Comparison of ENCODE assay signal across 25 mouse cellular contexts in the genomic region with DNA sequence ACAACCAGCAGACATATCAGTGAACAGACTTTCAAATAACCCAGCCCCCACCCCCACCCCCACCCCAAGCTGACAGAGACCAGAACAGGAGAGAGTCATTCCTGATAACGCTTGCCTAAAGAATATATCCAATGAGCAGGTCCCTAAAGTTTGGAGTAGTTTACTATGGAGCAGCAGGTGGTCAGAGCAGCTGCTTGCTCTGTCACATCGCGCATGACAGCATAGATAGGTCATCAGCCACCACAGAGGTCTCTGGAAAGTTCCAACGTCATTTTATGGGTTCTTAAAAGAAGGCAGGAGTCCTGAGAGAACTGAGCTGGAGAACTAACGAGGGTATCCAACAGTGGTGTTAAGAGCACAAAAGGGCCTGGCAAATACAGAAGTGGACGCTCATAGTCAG.
"Had no signal": no experiment of that assay in that cellular context is flagged by ENCODE, and none has a peak within 500 bp of the region (broad histone marks: within the 10 kb centered on the region; RNA-seq: fewer than 3 reads in every experiment).

No protein-coding gene starts in this region.

- H3K36me3 ChIP-seq: embryonic facial prominence, embryonic 10.5 days; embryonic facial prominence, embryonic 12.5 days; embryonic facial prominence, embryonic 13.5 days; embryonic facial prominence, embryonic 15.5 days; forebrain, embryonic 10.5 days; forebrain, embryonic 12.5 days; forebrain, embryonic 15.5 days had no signal

- H3K27ac ChIP-seq: embryonic facial prominence, embryonic 10.5 days; embryonic facial prominence, embryonic 12.5 days; embryonic facial prominence, embryonic 13.5 days; embryonic facial prominence, embryonic 15.5 days; forebrain, embryonic 10.5 days; forebrain, embryonic 12.5 days; forebrain, embryonic 13.5 days; forebrain, embryonic 15.5 days; heart, adult 2 months had no signal

- H3K9me3 ChIP-seq: embryonic facial prominence, embryonic 10.5 days; embryonic facial prominence, embryonic 12.5 days; embryonic facial prominence, embryonic 13.5 days; embryonic facial prominence, embryonic 15.5 days; forebrain, embryonic 10.5 days; forebrain, embryonic 12.5 days; forebrain, embryonic 13.5 days; forebrain, embryonic 15.5 days had no signal

- H3K4me2 ChIP-seq: embryonic facial prominence, embryonic 12.5 days; embryonic facial prominence, embryonic 13.5 days; embryonic facial prominence, embryonic 15.5 days; forebrain, embryonic 12.5 days; forebrain, embryonic 13.5 days; forebrain, embryonic 15.5 days had no signal

- DNase-seq: cerebellum, adult 2 months; cerebellum, adult 8-10 months; cerebellum, adult 9-10 months; cerebellum, adult 9-11 months; cerebellum, postnatal 10 days; cerebellum, postnatal 25 days; cerebellum, postnatal 36 days; embryo, embryonic 11 days; forebrain, postnatal 0 days; gastrocnemius, adult 2 months; gastrocnemius, postnatal 10 days; gastrocnemius, postnatal 14 days; gastrocnemius, postnatal 25 days; gastrocnemius, postnatal 36 days; heart, adult 18-20 months; heart, adult 2 months had no signal

- H3K27me3 ChIP-seq: forebrain, embryonic 15.5 days had no signal

- H3K4me3 ChIP-seq: embryonic facial prominence, embryonic 10.5 days; embryonic facial prominence, embryonic 12.5 days; embryonic facial prominence, embryonic 13.5 days; embryonic facial prominence, embryonic 15.5 days; erythroblast, embryonic 14.5 days; forebrain, embryonic 10.5 days; forebrain, embryonic 12.5 days; forebrain, embryonic 13.5 days; forebrain, embryonic 15.5 days; gastrocnemius, adult 2 months; heart, adult 2 months had no signal
